Mouse (Mus musculus): ENCODE results near the gene Gapdhs. TPM values are rescaled to one million over a fixed set of nuclear protein-coding genes. Genes with fewer than 3 reads are reported as not detected.
"Not testable (repeated sequence)": the region's sequence is repeated elsewhere in the genome, so short reads cannot be mapped to it uniquely, and the experiment has no call there.

The Gapdhs gene
- polyA plus RNA-seq (2016; fragmentation: Nextera tagmentation; extraction: Ambion mirVana) = 0.33 and 0.40 TPM in 2 replicates

DNA sequence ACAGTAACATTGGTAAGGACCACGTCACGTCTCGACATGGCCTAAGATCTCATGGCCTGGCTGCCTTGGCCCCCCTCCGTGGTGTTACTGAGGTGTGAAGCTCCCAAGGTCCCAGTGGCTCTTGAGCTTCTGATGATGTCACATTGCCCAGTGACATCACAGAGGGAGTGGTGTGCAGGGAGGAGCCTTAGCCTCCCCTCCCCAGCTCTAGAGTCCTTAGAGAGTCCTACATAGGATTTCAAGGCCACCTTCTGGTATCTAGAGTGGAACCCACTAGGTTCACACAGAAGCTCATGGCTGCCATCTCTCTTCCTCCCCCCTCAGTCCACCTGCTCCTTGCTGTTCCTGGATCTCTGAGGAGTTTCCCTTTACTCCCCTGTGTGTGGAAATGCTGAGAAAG is at the start of gene Gapdhs:
Gene Gapdhs (minus strand): TSS at position 65 of the 400 bp plus-strand sequence.
- WGBS = 80% methylated on average over 4 of the region's 4 CpGs
- not testable (repeated sequence) for DNase-seq (ENCODE audit: low spot score)

DNA sequence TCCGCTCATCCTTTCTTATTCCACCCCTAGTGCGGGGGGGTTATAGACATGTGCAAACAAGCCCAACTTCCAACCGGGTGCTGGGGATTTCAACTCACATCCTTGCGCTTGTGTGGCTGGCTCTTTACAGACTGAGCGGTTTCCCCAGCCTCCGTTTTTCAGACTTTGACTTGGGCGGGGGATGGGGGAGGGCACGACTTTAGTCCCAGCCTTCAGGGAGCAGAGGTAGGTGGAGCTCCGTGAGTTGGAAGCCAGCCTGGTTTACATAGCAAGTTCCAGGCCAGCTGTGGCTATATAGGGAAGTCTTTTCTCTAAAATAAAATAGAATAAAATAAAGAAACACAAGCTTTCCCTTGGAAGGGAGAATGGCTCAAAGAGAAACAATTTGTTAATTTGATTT is 48.4 kb upstream of the Gapdhs start:
- 22% methylated on average over 9 of the region's 9 CpGs for WGBS
- Histone ChIP-seq H3K4me3 (no peak overlapping the region), H3K27me3 (ENCODE audit: low read depth, poor library complexity, severe bottlenecking) (no peaks in the 10 kb centered on the region; the same call in 1 of the 2 replicates), H3K36me3 (no peaks in the 10 kb centered on the region), H3K27ac (replicated peaks) (no peak overlapping the region), H3K4me1 (peaks cover 5% of the 10 kb centered on the region; the same call in 1 of the 2 replicates), H3K9me3 (replicated peaks) (no peaks in the 10 kb centered on the region)
- DNase-seq (ENCODE audit: low spot score) = no peak

More for the DNA sequence above, at the start of gene Gapdhs:
- not testable (repeated sequence) for H3K4me3 ChIP-seq; H3K9me3 ChIP-seq (replicated peaks); H3K27me3 ChIP-seq (ENCODE audit: low read depth, poor library complexity, severe bottlenecking); H3K4me1 ChIP-seq; H3K27ac ChIP-seq (replicated peaks)
- H3K36me3 ChIP-seq = peaks cover 16% of the 10 kb centered on the region

DNA sequence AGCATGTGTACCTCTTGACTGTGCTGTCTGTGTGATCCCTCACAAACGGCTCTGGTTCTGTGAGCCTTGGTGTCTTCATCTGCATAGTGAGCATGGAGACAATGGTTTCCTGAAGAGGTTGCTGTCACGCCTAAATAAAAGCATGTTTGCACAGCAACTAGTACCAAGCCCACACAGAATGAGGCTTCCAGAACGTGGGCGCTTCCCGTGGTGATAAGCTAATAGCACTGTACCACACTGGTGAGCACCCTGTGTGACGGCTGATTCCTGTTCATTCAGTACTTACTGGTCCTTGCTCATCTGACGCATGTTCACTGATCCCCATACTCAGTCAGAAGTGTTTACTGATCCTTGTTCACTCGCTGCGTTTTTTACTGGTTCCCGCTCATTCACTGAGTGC is 46.7 kb upstream of the Gapdhs start:
- DNase-seq (ENCODE audit: low spot score) = no peak
- Histone ChIP-seq H3K4me1 (peaks cover 5% of the 10 kb centered on the region; the same call in 1 of the 2 replicates), H3K27me3 (ENCODE audit: low read depth, poor library complexity, severe bottlenecking) (no peaks in the 10 kb centered on the region; the same call in 1 of the 2 replicates), H3K4me3 (no peak overlapping the region), H3K27ac (replicated peaks) (no peak overlapping the region), H3K9me3 (replicated peaks) (no peaks in the 10 kb centered on the region), H3K36me3 (no peaks in the 10 kb centered on the region)
- 80% methylated on average over 10 of the region's 10 CpGs for WGBS

DNA sequence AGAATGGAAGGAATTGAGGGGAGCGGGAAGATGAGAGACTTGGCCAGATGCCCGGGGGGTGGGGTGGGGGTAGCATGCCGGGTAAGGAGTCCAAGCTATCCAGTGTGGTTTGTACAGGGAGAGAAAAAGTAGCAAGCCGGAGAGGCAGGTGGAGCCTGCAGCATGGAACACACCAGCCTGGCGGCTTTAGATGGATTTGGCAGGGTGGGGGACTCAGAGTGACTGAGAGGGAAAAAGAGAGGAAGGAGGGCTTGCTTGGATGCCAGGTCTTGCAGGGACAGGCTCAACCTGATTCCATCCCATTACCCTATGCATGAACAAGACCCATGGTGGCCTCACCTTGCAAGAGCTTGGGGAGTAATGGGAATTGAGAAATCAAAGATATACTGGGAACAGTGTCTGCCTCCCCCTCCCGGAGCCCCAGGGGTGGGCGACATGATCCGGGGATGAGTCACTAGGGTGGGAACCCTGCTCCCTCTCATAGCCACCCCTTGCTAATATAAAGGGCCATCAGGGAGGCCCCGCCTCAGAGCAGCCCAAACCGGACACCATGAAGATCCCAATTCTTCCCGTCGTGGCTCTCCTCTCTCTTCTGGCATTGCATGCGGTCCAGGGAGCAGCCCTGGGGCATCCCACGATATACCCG is 44.0 kb upstream of the Gapdhs start, which contains the start of gene Krtdap:
Gene Krtdap (plus strand): TSS at position 520 of the 646 bp plus-strand sequence.
- no peaks in the 10 kb centered on the region for H3K36me3 ChIP-seq
- H3K9me3 ChIP-seq (replicated peaks) = no peaks in the 10 kb centered on the region
- H3K4me3 ChIP-seq = no peak within 1 kb of the TSS
- peaks cover 5% of the 10 kb centered on the region; the same call in 1 of the 2 replicates for H3K4me1 ChIP-seq
- no peak for DNase-seq (ENCODE audit: low spot score)
- H3K27ac ChIP-seq (replicated peaks) = no peak within 1 kb of the TSS
- no peaks in the 10 kb centered on the region; the same call in 1 of the 2 replicates for H3K27me3 ChIP-seq (ENCODE audit: low read depth, poor library complexity, severe bottlenecking)
- 46% methylated on average over 15 of the region's 15 CpGs for WGBS

DNA sequence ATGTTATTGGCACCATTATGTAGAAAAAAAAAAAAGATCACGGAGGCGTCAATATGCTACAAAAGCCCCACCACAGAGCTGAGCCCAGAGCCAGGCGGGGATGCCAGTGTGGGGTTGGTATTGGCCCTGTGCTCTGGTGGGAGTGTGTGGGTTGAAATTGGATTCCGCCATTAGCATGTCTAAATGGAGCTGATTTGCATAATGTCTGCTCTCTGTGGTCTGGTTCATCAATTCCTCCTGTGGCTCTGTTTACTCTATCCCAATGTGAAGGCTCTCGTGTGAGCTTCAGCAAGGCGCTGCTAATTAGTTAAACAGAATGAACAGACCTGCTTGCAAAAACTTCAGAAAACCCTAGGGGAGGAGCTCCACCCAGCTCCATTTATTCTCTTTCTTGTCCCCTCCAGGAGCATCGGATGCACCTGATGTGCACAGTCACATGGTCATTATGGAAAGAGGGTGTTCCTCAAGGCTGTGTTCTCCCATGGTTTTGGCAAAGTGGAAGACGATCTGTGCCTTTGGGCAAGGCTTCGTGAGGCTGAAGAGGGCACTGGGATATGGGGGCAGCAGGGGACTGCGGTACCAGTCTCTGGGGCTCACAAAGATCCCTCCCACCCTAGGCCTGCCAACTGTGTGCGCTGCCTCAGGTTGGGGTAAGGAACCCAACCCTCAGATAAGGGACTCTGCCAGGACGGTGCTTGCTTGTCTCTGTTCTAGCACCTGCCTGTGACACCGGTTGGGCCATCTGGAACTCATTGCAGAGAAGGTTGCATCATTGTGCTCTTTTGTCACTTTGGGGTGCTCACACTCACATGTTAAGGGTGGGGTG is 42.5 kb upstream of the Gapdhs start:
- DNase-seq (ENCODE audit: low spot score) = no peak
- WGBS = 76% methylated on average over 13 of the region's 13 CpGs

DNA sequence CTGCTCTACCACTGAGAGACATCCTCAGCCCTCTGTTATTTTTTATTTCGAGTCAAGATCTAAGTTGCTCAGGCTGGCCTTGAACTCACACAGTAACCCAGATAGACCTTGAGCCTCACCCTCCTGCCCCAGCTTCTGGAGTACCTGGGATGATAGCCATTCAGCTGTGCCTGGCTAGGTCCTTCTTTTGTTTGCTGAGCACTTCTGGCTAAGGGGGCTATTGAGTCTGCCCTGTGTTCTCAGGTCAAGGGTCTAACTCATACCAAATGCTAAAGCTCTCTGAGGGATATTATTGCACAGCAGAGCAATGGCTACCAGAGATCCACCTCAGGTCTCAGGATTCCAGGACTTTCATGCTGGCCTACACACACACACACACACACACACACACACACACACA is 41.7 kb upstream of the Gapdhs start:
- Histone ChIP-seq H3K27ac (replicated peaks) (no peak overlapping the region), H3K9me3 (replicated peaks) (no peaks in the 10 kb centered on the region), H3K27me3 (ENCODE audit: low read depth, poor library complexity, severe bottlenecking) (no peaks in the 10 kb centered on the region; the same call in 1 of the 2 replicates), H3K36me3 (no peaks in the 10 kb centered on the region), H3K4me3 (no peak overlapping the region), H3K4me1 (peaks cover 5% of the 10 kb centered on the region; the same call in 1 of the 2 replicates)
- no peak for DNase-seq (ENCODE audit: low spot score)
- 60% methylated on average over 1 of the region's 1 CpGs for WGBS

More for the DNA sequence above, 42.5 kb upstream of the Gapdhs start:
- peaks cover 5% of the 10 kb centered on the region; the same call in 1 of the 2 replicates for H3K4me1 ChIP-seq
- H3K9me3 ChIP-seq (replicated peaks) = no peaks in the 10 kb centered on the region
- no peaks in the 10 kb centered on the region for H3K36me3 ChIP-seq
- no peak overlapping the region for H3K27ac ChIP-seq (replicated peaks)
- no peaks in the 10 kb centered on the region; the same call in 1 of the 2 replicates for H3K27me3 ChIP-seq (ENCODE audit: low read depth, poor library complexity, severe bottlenecking)
- H3K4me3 ChIP-seq = no peak overlapping the region

DNA sequence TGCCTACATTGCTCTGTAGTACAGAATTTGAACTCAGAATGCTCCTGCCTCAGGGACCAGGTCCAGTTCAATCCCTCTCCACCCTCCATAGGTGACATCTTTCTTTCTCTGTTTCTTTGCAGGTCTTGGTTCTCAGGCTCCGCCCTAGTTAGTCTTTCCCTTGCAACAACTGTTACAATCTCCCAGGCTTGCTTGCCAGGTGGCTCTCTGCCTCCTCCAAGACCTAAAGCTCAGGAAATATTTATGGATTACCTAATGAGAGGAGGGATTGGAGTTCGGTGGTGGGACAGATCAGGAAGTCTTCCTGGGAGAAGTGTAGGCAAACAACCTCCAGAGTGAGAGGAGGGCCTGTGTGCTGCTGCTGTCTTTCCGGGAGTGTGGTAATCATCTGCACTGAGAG is 39.2 kb upstream of the Gapdhs start:
- no peak for DNase-seq (ENCODE audit: low spot score)
- no peaks in the 10 kb centered on the region for H3K9me3 ChIP-seq (replicated peaks)
- no peaks in the 10 kb centered on the region for H3K36me3 ChIP-seq
- no peaks in the 10 kb centered on the region for H3K27me3 ChIP-seq (ENCODE audit: low read depth, poor library complexity, severe bottlenecking)
- 80% methylated on average over 3 of the region's 3 CpGs for WGBS
- H3K4me1 ChIP-seq = no peaks in the 10 kb centered on the region
- H3K27ac ChIP-seq (replicated peaks) = no peak overlapping the region
- H3K4me3 ChIP-seq = no peak overlapping the region

DNA sequence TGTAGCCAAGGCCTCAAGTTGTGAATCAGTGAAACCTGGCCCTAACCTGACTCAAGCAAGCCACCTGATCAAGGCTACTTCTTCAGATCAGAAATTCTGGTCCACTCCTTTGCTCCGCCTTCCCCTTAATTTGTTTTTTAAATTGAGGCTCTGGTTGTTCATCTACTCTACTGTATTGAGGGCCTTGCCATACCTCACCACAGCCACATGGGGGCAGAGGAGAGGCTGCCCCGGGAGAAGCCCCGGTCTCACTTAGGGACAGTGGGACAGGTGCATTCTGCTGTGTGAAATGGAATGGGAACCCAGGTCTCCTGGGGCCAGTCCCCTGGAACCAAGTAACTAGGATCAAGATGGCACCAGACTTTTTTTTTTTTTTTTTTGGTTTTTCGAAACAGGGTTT is 38.3 kb upstream of the Gapdhs start:
- Histone ChIP-seq H3K36me3 (no peaks in the 10 kb centered on the region), H3K27me3 (ENCODE audit: low read depth, poor library complexity, severe bottlenecking) (no peaks in the 10 kb centered on the region), H3K27ac (replicated peaks) (no peak overlapping the region), H3K4me3 (no peak overlapping the region), H3K9me3 (replicated peaks) (no peaks in the 10 kb centered on the region), H3K4me1 (0 out of 2 replicates have a peak, but pooled peaks cover 3% of the 10 kb centered on the region)
- 72% methylated on average over 4 of the region's 4 CpGs for WGBS
- no peak for DNase-seq (ENCODE audit: low spot score)

DNA sequence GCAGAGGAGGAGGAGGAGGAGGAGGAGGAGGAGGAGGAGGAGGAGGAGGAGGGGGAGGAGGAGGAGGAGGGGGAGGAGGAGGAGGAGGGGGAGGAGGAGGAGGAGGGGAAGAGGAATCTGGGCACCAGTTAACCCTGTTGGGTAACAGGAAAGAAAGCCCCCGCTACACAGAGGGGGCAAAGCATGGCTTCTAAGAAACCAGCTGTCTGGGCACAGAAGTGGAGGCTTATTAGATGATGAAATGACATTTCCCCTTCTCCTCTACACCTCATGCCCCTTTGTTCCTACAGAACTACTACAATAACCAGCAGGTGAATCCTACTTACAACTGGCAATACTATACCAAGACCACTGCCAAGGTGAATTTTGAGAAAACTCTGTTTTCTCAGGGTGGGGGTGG is 34.4 kb upstream of the Gapdhs start:
- 0 out of 2 replicates have a peak, but pooled peaks cover under 1% of the 10 kb centered on the region for H3K9me3 ChIP-seq (replicated peaks)
- no peak for DNase-seq (ENCODE audit: low spot score)
- no peaks in the 10 kb centered on the region for H3K27me3 ChIP-seq (ENCODE audit: low read depth, poor library complexity, severe bottlenecking)
- no peak overlapping the region for H3K27ac ChIP-seq (replicated peaks)
- H3K4me1 ChIP-seq = 0 out of 2 replicates have a peak, but pooled peaks cover 3% of the 10 kb centered on the region
- no peak overlapping the region for H3K4me3 ChIP-seq
- 87% methylated on average over 1 of the region's 1 CpGs for WGBS
- H3K36me3 ChIP-seq = no peaks in the 10 kb centered on the region

DNA sequence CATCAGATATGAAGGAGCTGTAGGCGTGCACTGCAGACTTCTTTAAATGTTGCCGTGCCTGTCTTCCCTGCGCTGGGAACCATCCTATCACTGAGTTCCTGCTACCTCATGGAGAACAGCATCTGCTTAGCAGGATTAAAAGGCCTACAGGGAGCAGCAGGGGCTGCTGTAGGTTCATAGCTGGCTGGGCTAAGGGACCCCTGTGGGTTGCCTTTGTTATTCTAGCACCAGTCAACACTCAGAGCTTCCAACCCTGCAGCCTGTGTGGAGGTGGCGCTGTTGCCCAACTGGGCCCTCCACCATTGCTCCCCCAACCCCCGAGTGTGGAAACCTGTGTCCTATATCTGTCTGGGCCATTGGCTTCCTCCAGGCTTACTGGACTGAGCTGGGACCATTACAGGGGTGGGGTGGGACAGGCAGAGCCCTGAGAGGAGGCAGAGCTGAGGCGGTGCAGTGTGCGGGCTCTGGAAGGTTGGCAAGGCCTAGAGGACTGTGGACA is 33.6 kb upstream of the Gapdhs start:
- 44% methylated on average over 7 of the region's 7 CpGs for WGBS
- Histone ChIP-seq H3K4me1 (0 out of 2 replicates have a peak, but pooled peaks cover 3% of the 10 kb centered on the region), H3K27me3 (ENCODE audit: low read depth, poor library complexity, severe bottlenecking) (no peaks in the 10 kb centered on the region), H3K9me3 (replicated peaks) (0 out of 2 replicates have a peak, but pooled peaks cover 3% of the 10 kb centered on the region), H3K4me3 (no peak overlapping the region), H3K27ac (replicated peaks) (no peak overlapping the region), H3K36me3 (no peaks in the 10 kb centered on the region)
- no peak for DNase-seq (ENCODE audit: low spot score)

DNA sequence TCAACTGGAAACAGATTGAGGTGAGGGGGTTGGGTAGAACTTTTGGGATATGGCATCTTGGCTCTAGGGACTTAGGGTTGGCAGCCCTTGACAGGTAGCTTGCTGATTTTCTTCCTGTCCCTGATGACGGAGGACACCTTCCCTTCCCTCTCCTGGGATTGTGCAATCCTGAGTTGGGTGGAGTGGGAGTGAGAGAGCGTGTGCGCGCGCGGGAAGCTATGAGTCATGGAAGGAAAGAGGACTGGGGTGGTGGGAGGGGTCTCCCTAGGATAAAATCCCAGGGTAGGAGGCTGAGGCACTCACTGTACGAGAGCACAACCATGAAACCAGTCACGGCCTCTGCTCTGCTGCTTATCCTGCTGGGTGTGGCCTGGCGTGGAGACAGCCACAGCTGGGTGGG is 32.6 kb upstream of the Gapdhs start:
- H3K27ac ChIP-seq (replicated peaks) = no peak overlapping the region
- 91% methylated on average over 9 of the region's 9 CpGs for WGBS
- H3K36me3 ChIP-seq = no peaks in the 10 kb centered on the region

DNA sequence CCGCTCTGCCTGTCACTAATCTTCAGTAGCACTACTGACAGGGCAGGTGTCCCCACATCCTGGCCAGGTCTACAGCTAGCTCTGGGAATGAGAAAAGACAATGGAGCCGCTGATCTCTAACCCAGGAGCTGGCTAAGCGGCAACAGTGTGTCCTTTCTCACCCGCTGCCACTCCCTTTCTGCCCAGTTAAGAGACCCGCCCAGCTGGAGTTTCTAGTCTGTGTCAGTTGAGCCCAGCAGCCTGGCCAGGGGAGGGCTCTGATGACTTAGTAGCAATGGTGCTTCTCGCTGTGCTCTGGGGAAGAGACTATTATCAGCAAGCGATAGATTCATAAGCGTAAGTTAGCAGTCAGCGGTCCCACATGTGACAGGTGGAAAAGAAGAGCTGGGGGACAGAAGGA is 25.8 kb upstream of the Gapdhs start:
- Histone ChIP-seq H3K4me1 (peaks cover 13% of the 10 kb centered on the region), H3K9me3 (replicated peaks) (0 out of 2 replicates have a peak, but pooled peaks cover 3% of the 10 kb centered on the region), H3K4me3 (no peak overlapping the region), H3K27ac (replicated peaks) (no peak overlapping the region), H3K27me3 (ENCODE audit: low read depth, poor library complexity, severe bottlenecking) (0 out of 2 replicates have a peak, but pooled peaks cover 5% of the 10 kb centered on the region), H3K36me3 (no peaks in the 10 kb centered on the region)
- DNase-seq (ENCODE audit: low spot score) = no peak
- whole genome bisulfite sequencing = 37% methylated on average over 9 of the region's 9 CpGs

More for the DNA sequence above, 32.6 kb upstream of the Gapdhs start:
- Histone ChIP-seq H3K9me3 (replicated peaks) (0 out of 2 replicates have a peak, but pooled peaks cover 3% of the 10 kb centered on the region), H3K27me3 (ENCODE audit: low read depth, poor library complexity, severe bottlenecking) (no peaks in the 10 kb centered on the region), H3K4me1 (0 out of 2 replicates have a peak, but pooled peaks cover 3% of the 10 kb centered on the region), H3K4me3 (no peak overlapping the region)
- DNase-seq (ENCODE audit: low spot score) = no peak

Data from midbrain, embryonic 10.5 days (tissue).